Mouse (Mus musculus) liver, postnatal 0 days (tissue): Measurements from ENCODE around the gene Gpr161. TPM values are rescaled to one million over a fixed set of nuclear protein-coding genes. Genes with fewer than 3 reads are reported as not detected.
"Not testable (repeated sequence)": the region's sequence is repeated elsewhere in the genome, so short reads cannot be mapped to it uniquely, and the experiment has no call there.

Experiments used
- ATAC-seq: fragments of 200-750 bp; cut with Nextera tagmentation; 2 replicates; pipeline ENCODE4 v1.8.0; 2017; ENCODE audit warnings: mild to moderate bottlenecking, moderate library complexity
- DNase-seq: peaks from one replicate; pipeline ENCODE4 v3.0.0-alpha.2; 2016
- H3K27ac ChIP-seq: fragments of 300-500 bp; sonication (generic); 2 replicates; pipeline ENCODE4 v1.5.1; 2014; ENCODE audit warnings: antibody characterized with exemption, moderate library complexity, mild to moderate bottlenecking, low read depth
- H3K27me3 ChIP-seq: fragments of 300-500 bp; sonication (generic); 2 replicates; pipeline ENCODE4 v1.6.1; 2014; ENCODE audit warnings: low read length, control low read depth, mixed read lengths; ENCODE audit not compliant: insufficient read depth
- H3K36me3 ChIP-seq: fragments of 300-500 bp; sonication (generic); replicated peaks from 2 replicates; pipeline ENCODE4 v1.6.1; 2014; ENCODE audit warnings: mild to moderate bottlenecking, control low read depth, low read length, moderate library complexity, mixed read lengths; ENCODE audit not compliant: insufficient read depth
- H3K4me1 ChIP-seq: fragments of 300-500 bp; sonication (generic); 2 replicates; pipeline ENCODE4 v1.6.1; 2014; ENCODE audit warnings: antibody characterized with exemption, mild to moderate bottlenecking, control low read depth; ENCODE audit not compliant: insufficient read depth
- H3K4me2 ChIP-seq: fragments of 300-500 bp; sonication (generic); 2 replicates; pipeline ENCODE4 v1.6.1; 2014; ENCODE audit warnings: low read depth, mild to moderate bottlenecking, low read length, moderate library complexity, mixed read lengths
- H3K4me3 ChIP-seq: fragments of 300-500 bp; sonication (generic); 2 replicates; pipeline ENCODE4 v1.5.1; 2014; ENCODE audit warnings: low read depth, low read length
- H3K9ac ChIP-seq: fragments of 300-500 bp; sonication (generic); replicated peaks from 2 replicates; pipeline ENCODE4 v1.6.1; 2014; ENCODE audit warnings: mild to moderate bottlenecking, moderate library complexity
- H3K9me3 ChIP-seq: fragments of 300-500 bp; sonication (generic); 2 replicates; pipeline ENCODE4 v1.6.1; 2016; ENCODE audit warnings: mild to moderate bottlenecking, control low read depth, low read length, mixed read lengths
- CTCF ChIP-seq: sonication (generic); IDR thresholded peaks from 2 replicates; pipeline ENCODE4 v1.5.1; 2016; ENCODE audit warnings: antibody characterized with exemption, low read depth
- EP300 ChIP-seq: IDR thresholded peaks from 2 replicates; pipeline ENCODE4 v1.6.1; 2016; ENCODE audit warnings: antibody characterized with exemption, low read depth, mild to moderate bottlenecking
- WGBS: fragments of 180-500 bp; shearing (Covaris S2); extraction: QIAGEN DNeasy Blood & Tissue Kit; methylation state at CpG from one replicate; pipeline ENCODE4 v1.1.7; 2014; ENCODE audit not compliant: insufficient replicate concordance; 5-methylcytosine and 5-hydroxymethylcytosine counted together
- polyA plus RNA-seq: library from polyadenylated mRNA; unstranded; fragments of >200 nt; fragmentation: Nextera tagmentation; extraction: Ambion mirVana; gene quantifications from 2 replicates; pipeline ENCODE4 v1.2.1, GENCODE M21; 2015

Gpr161 gene
- polyA plus RNA-seq, 1 experiment from 2014 or later, result 0.07 TPM

DNA sequence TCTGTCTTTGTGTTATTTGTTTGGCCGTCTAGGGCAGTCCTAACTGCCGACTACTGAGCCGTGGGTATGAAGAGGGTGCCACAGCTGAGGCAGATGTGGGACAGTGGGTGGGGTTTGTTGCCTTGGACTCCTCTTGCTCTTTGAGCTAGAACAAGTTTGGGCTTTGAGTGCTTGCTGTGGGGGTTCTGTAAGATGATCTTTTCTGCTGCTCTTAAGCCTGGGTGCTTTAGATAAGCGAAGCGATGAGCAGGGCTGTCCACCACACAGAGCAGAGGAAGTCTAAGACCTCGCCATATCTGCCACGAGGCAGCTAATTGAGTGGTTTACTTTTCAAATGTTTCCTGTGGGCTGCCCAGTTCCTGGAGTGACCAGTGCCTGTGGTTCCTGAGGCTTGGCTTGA lies 27.3 kb downstream of the Gpr161 start:
- Histone ChIP-seq H3K36me3 (0 out of 2 replicates have a peak, but pooled peaks cover 5% of the 10 kb centered on the region), H3K9me3 (no peaks in the 10 kb centered on the region), H3K27ac (peak overlapping the region; percentile 58), H3K9ac (no peak overlapping the region), H3K27me3 (no peaks in the 10 kb centered on the region), H3K4me1 (peaks cover 6% of the 10 kb centered on the region; the same call in 1 of the 2 replicates), H3K4me3 (no peak overlapping the region), H3K4me2 (no peak overlapping the region)
- peak; percentile 79 for ATAC-seq
- WGBS, result 27% methylated on average over 7 of the region's 7 CpGs
- no peak for TF ChIP-seq CTCF
- TF ChIP-seq EP300, result peak; percentile 61
- peak; percentile 35 for DNase-seq

GRCm38 (mm10) chr1:165327370-165327769 lies 31.8 kb downstream of the Gpr161 start:
- no peak for ATAC-seq
- Histone ChIP-seq H3K9ac (no peak overlapping the region), H3K4me1 (peaks cover 5% of the 10 kb centered on the region; the same call in 1 of the 2 replicates), H3K4me2 (no peak overlapping the region), H3K4me3 (no peak overlapping the region), H3K27ac (no peak overlapping the region), H3K36me3 (peaks cover 15% of the 10 kb centered on the region), H3K9me3 (no peaks in the 10 kb centered on the region), H3K27me3 (no peaks in the 10 kb centered on the region)
- 71% methylated on average over 2 of the region's 2 CpGs for WGBS
- DNase-seq, result no peak
- TF ChIP-seq EP300, result no peak
- no peak for TF ChIP-seq CTCF

DNA sequence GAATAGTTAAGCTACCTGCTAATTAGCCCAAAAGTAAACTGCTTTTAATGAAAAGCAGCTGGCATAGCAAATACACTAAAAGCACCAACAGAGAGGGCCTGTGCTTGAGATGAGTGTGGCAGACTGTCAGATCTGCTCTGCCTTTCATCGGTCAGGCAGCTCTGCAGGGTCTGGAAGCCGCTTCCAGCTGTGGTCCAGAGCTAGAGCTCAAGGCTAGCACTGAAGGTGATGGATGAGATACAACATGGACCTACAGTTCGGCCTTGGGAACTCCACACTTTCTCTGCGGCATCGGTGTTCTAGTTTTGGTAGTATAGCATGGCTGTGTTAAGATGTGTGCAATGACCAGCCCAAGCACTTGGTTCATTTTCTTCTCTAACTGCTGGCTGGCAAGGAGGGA lies 32.2 kb downstream of the Gpr161 start:
- no peak for DNase-seq
- 83% methylated on average over 5 of the region's 5 CpGs for WGBS
- peak overlapping the region; percentile 66; the same call in 1 of the 2 replicates for H3K27ac ChIP-seq

DNA sequence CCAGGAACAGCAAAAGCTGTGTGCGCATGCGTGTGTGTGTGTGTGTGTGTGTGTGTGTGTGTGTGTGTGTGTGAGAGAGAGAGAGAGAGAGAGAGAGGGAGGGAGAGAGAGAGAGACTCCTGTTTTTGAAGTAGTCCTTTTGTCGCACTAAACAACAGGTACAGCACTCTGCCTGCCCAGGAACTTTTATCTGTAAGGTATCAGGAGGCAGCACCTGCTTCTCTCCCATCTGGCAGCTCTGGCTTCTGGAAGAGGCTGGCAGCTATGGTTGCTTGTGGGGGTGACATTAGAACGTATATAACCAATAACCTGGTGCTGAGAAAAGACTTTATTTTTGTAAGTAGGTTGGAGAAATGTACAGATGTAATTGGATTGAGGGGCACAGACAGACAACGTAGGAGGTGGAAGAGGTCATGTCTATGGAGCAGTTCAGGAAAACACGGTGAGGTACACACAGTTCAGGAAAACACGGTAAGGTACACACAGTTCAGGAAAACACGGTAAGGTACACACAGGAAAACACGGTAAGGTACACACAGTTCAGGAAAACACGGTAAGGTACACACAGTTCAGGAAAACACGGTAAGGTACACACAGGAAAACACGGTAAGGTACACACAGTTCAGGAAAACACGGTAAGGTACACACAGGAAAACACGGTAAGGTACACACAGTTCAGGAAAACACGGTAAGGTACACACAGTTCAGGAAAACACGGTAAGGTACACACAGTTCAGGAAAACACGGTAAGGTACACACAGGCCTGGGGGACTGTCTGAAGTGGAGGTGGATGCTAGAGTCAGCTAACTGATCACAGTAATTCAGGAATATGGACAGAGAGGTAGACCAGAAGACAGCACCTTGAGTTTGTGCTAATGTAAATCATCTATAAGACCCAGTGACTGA lies 33.0 kb downstream of the Gpr161 start:
- Histone ChIP-seq H3K27ac (peak overlapping the region; percentile 66), H3K36me3 (peaks cover 15% of the 10 kb centered on the region)
- not testable (repeated sequence) for H3K9ac ChIP-seq, H3K9me3 ChIP-seq, H3K4me2 ChIP-seq, H3K4me3 ChIP-seq, H3K4me1 ChIP-seq, DNase-seq, H3K27me3 ChIP-seq
- WGBS, result 85% methylated on average over 17 of the region's 17 CpGs
- TF ChIP-seq EP300, result peak; percentile 93
- ATAC-seq, result peak; percentile 49; the same call in 1 of the 2 replicates

More for the DNA sequence above, 32.2 kb downstream of the Gpr161 start:
- Histone ChIP-seq H3K36me3 (peaks cover 15% of the 10 kb centered on the region), H3K4me1 (peaks cover under 1% of the 10 kb centered on the region; the same call in 1 of the 2 replicates), H3K27me3 (no peaks in the 10 kb centered on the region), H3K4me3 (no peak overlapping the region), H3K9me3 (no peaks in the 10 kb centered on the region), H3K9ac (no peak overlapping the region), H3K4me2 (no peak overlapping the region)
- ATAC-seq, result no peak
- TF ChIP-seq CTCF (no peak), EP300 (no peak)

DNA sequence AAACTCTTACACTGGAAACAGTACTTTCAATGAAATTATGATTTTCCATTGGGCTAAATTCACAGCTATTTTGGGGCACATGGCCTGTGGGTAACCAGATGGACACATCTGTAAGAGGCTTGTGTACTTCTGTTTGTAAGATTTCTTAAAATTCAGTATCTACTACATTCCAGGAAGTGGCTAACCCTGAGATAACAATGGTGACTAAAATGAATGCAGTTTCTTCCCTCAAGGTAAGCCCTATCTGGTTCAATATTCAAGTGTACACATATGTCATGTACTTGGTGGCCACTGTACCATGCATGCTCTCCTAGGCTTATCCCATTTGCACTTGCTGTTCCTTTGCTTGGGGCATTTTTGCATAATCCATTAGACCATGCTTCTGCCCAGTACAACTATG lies 35.3 kb downstream of the Gpr161 start:
- Histone ChIP-seq H3K9me3 (no peaks in the 10 kb centered on the region), H3K4me1 (no peaks in the 10 kb centered on the region), H3K4me2 (no peak overlapping the region), H3K4me3 (no peak overlapping the region), H3K36me3 (peaks cover 19% of the 10 kb centered on the region), H3K27ac (no peak overlapping the region), H3K9ac (no peak overlapping the region), H3K27me3 (no peaks in the 10 kb centered on the region)
- peak; percentile 7; the same call in 1 of the 2 replicates for ATAC-seq
- DNase-seq, result no peak
- no peak for TF ChIP-seq CTCF

GRCm38 (mm10) chr1:165332797-165333196 lies 37.2 kb downstream of the Gpr161 start:
- Histone ChIP-seq H3K4me3 (no peak overlapping the region), H3K27me3 (no peaks in the 10 kb centered on the region), H3K4me1 (no peaks in the 10 kb centered on the region), H3K36me3 (peaks cover 23% of the 10 kb centered on the region), H3K9me3 (no peaks in the 10 kb centered on the region), H3K9ac (no peak overlapping the region), H3K27ac (no peak overlapping the region), H3K4me2 (no peak overlapping the region)
- ATAC-seq (no peak), DNase-seq (no peak)
- WGBS, result 70% methylated on average over 3 of the region's 3 CpGs
- no peak for TF ChIP-seq CTCF
- no peak for TF ChIP-seq EP300
